Mouse (Mus musculus) limb, embryonic 11.5 days (tissue): ENCODE measurements at regions not wholly inside any gene's neighbourhood (a gene's known extent, or its start where the extent isn't known, plus 50 kb on each side); places are given as distances from the start of the nearest gene placed in this dataset.

Experiments
- ATAC-seq: fragments of 200-750 bp; cut with Nextera tagmentation; 2 replicates; pipeline ENCODE4 v1.8.0; 2017; ENCODE audit warnings: low read depth; ENCODE audit not compliant: insufficient number of reproducible peaks, low FRiP score, low TSS enrichment
- DNase-seq: peaks from one replicate; pipeline ENCODE4 v3.0.0-alpha.2; 2015; ENCODE audit warnings: low spot score
- H3K27ac ChIP-seq: fragments of 300-500 bp; sonication (generic); replicated peaks from 2 replicates; pipeline ENCODE4 v1.5.1; 2014; ENCODE audit warnings: low read depth, mild to moderate bottlenecking, low read length
- H3K27me3 ChIP-seq: fragments of 300-500 bp; sonication (generic); 2 replicates; pipeline ENCODE4 v1.6.1; 2014; ENCODE audit warnings: mild to moderate bottlenecking, low read length, mixed read lengths; ENCODE audit not compliant: control insufficient read depth, insufficient read depth
- H3K36me3 ChIP-seq: fragments of 300-500 bp; sonication (generic); 2 replicates; pipeline ENCODE4 v1.6.1; 2014; ENCODE audit warnings: mild to moderate bottlenecking, low read length, moderate library complexity, mixed read lengths; ENCODE audit not compliant: control insufficient read depth, insufficient read depth
- H3K4me1 ChIP-seq: fragments of 300-500 bp; sonication (generic); 2 replicates; pipeline ENCODE4 v1.6.1; 2014; ENCODE audit warnings: low read length, mixed read lengths; ENCODE audit not compliant: control insufficient read depth, insufficient read depth
- H3K4me2 ChIP-seq: fragments of 300-500 bp; sonication (generic); 2 replicates; pipeline ENCODE4 v1.6.1; 2014; ENCODE audit warnings: low read depth, mild to moderate bottlenecking, moderate library complexity; ENCODE audit not compliant: severe bottlenecking
- H3K4me3 ChIP-seq: fragments of 300-500 bp; sonication (generic); 2 replicates; pipeline ENCODE4 v1.5.1; 2014; ENCODE audit warnings: low read depth, low read length
- H3K9ac ChIP-seq: fragments of 300-500 bp; sonication (generic); 2 replicates; pipeline ENCODE4 v1.6.1; 2014; ENCODE audit warnings: mild to moderate bottlenecking, low read length
- H3K9me3 ChIP-seq: fragments of 300-500 bp; sonication (generic); 2 replicates; pipeline ENCODE4 v1.6.1; 2016; ENCODE audit warnings: low read length; ENCODE audit not compliant: control insufficient read depth
- WGBS: fragments of 180-500 bp; shearing (Covaris S2); extraction: QIAGEN DNeasy Blood & Tissue Kit; methylation state at CpG from one replicate; pipeline ENCODE4 v1.1.7; 2014; 5-methylcytosine and 5-hydroxymethylcytosine counted together

GRCm38 (mm10) chr1:76410813-76411212 is 864.7 kb downstream of the Slc4a3 start:
- DNase-seq (no peak), ATAC-seq (no peak)
- Histone ChIP-seq H3K4me1 (no peaks in the 10 kb centered on the region), H3K4me3 (no peak overlapping the region), H3K9ac (no peak overlapping the region), H3K9me3 (no peaks in the 10 kb centered on the region), H3K36me3 (no peaks in the 10 kb centered on the region), H3K27ac (no peak overlapping the region), H3K4me2 (no peak overlapping the region), H3K27me3 (no peaks in the 10 kb centered on the region)
- WGBS = 92% methylated on average over 4 of the region's 4 CpGs

- no peak overlapping the region for H3K4me2 ChIP-seq
- no peak overlapping the region for H3K9ac ChIP-seq
- ATAC-seq (no peak), DNase-seq (no peak)
- no peaks in the 10 kb centered on the region for H3K36me3 ChIP-seq
- no peak overlapping the region for H3K4me3 ChIP-seq
- no peaks in the 10 kb centered on the region for H3K9me3 ChIP-seq
- no peaks in the 10 kb centered on the region for H3K4me1 ChIP-seq
- WGBS = 88% methylated on average over 9 of the region's 9 CpGs
- H3K27ac ChIP-seq = no peak overlapping the region
- H3K27me3 ChIP-seq = no peaks in the 10 kb centered on the region
These were observed 874.5 kb downstream of the Slc4a3 start for GRCm38 (mm10) chr1:76420525-76420924.

- Histone ChIP-seq H3K36me3 (no peaks in the 10 kb centered on the region), H3K4me2 (no peak overlapping the region), H3K27ac (no peak overlapping the region), H3K4me3 (no peak overlapping the region), H3K9me3 (no peaks in the 10 kb centered on the region), H3K4me1 (no peaks in the 10 kb centered on the region), H3K9ac (no peak overlapping the region), H3K27me3 (no peaks in the 10 kb centered on the region)
- ATAC-seq = no peak
- 84% methylated on average over 7 of the region's 7 CpGs for WGBS
- no peak for DNase-seq
These were observed 881.4 kb downstream of the Slc4a3 start for GRCm38 (mm10) chr1:76427439-76427838.

DNA sequence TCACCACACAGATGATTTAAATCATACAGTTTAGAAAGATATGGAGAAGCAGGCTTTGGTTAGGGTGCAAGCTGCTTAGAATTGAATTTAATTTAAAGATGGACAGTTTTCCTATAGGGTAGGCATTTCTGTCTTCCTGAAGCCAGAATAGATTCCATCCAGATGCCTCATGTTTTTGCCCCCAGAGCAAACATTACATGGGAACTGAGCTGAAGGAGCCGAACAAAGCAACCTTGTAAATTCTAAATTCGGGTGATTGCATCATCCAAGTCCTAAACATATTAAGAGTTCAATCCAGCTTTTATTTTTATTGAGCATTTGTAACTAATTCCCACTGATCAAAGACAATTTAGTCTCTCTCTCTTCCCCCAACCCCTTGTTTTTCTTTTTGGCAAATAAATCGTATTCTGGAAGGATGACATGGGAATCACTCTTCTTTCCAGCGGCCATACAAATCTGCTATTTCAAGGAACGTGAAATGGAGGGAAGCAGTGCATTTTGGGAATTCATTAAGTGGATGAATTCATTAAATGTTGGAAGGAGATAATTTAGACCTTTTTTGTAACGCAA is 884.1 kb downstream of the Slc4a3 start:
- no peaks in the 10 kb centered on the region for H3K27me3 ChIP-seq
- no peak overlapping the region for H3K27ac ChIP-seq
- ATAC-seq (no peak), DNase-seq (no peak)
- no peak overlapping the region for H3K9ac ChIP-seq
- no peaks in the 10 kb centered on the region for H3K36me3 ChIP-seq
- H3K9me3 ChIP-seq = no peaks in the 10 kb centered on the region
- H3K4me1 ChIP-seq = no peaks in the 10 kb centered on the region
- 81% methylated on average over 6 of the region's 6 CpGs for WGBS
- no peak overlapping the region for H3K4me3 ChIP-seq
- no peak overlapping the region for H3K4me2 ChIP-seq

DNA sequence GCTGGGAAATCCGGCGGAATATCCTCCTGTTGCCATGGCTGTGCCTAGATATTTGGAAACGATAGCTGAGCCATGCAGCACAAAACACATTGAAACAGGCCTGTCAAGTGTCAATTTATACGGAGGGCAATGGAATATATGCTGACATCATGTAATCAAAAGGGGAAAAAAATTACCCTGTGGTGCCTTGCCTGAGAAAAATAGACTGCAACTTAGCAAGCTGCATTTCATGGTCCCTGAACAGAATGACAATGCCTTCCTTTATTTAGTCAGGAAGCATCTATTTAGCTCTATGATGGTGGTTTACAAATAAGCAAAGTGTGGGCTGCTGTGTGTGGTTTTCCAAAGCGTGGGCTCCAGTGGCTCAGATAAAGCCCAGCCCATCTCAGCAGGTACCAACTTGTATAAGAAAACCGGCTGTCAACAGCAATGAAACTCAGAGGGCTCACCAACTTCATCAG is 887.4 kb downstream of the Slc4a3 start:
- no peaks in the 10 kb centered on the region for H3K4me1 ChIP-seq
- no peaks in the 10 kb centered on the region for H3K36me3 ChIP-seq
- no peak overlapping the region for H3K4me3 ChIP-seq
- H3K4me2 ChIP-seq = no peak overlapping the region
- no peak for ATAC-seq
- no peaks in the 10 kb centered on the region for H3K9me3 ChIP-seq
- no peaks in the 10 kb centered on the region for H3K27me3 ChIP-seq
- no peak overlapping the region for H3K27ac ChIP-seq
- no peak overlapping the region for H3K9ac ChIP-seq
- DNase-seq = no peak
- 65% methylated on average over 6 of the region's 6 CpGs for WGBS

- Histone ChIP-seq H3K27me3 (no peaks in the 10 kb centered on the region), H3K9me3 (no peaks in the 10 kb centered on the region), H3K4me2 (no peak overlapping the region), H3K9ac (no peak overlapping the region), H3K4me3 (no peak overlapping the region), H3K36me3 (no peaks in the 10 kb centered on the region), H3K27ac (no peak overlapping the region), H3K4me1 (no peaks in the 10 kb centered on the region)
- DNase-seq (no peak), ATAC-seq (no peak)
- 79% methylated on average over 10 of the region's 10 CpGs for WGBS
These were observed 904.6 kb downstream of the Slc4a3 start for GRCm38 (mm10) chr1:76450539-76451214.

GRCm38 (mm10) chr1:76453160-76453710 is 907.2 kb downstream of the Slc4a3 start:
- Histone ChIP-seq H3K9me3 (no peaks in the 10 kb centered on the region), H3K9ac (no peak overlapping the region), H3K27ac (no peak overlapping the region), H3K4me3 (no peak overlapping the region), H3K36me3 (no peaks in the 10 kb centered on the region), H3K4me2 (no peak overlapping the region), H3K27me3 (no peaks in the 10 kb centered on the region), H3K4me1 (no peaks in the 10 kb centered on the region)
- WGBS = 90% methylated on average over 7 of the region's 7 CpGs
- ATAC-seq (no peak), DNase-seq (no peak)

DNA sequence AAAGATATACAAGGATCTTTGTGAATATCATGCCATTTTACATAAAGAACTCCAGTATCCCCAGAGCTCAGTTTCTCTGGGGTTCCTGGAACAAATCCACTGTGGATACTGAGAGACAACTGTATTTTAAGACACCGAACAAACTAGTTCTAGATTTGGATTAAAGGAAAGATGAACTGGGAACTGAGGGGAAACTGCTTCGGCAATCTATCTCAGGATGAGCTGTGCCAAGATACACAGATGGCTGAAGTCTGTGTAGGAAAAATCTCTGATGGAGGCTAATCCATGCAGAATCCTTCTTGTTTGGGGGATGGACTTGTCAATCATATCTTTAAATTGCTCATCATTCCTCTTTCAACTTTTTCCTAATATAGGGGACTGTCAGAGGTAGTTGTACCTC is 920.5 kb downstream of the Slc4a3 start:
- no peak overlapping the region for H3K9ac ChIP-seq
- H3K36me3 ChIP-seq = no peaks in the 10 kb centered on the region
- DNase-seq (no peak), ATAC-seq (no peak)
- no peaks in the 10 kb centered on the region for H3K27me3 ChIP-seq
- H3K9me3 ChIP-seq = no peaks in the 10 kb centered on the region
- H3K4me3 ChIP-seq = no peak overlapping the region
- no peak overlapping the region for H3K27ac ChIP-seq
- H3K4me1 ChIP-seq = no peaks in the 10 kb centered on the region
- no peak overlapping the region for H3K4me2 ChIP-seq
- 90% methylated on average over 2 of the region's 2 CpGs for WGBS
